Mouse (Mus musculus): ENCODE results near the gene Syk.

DNA sequence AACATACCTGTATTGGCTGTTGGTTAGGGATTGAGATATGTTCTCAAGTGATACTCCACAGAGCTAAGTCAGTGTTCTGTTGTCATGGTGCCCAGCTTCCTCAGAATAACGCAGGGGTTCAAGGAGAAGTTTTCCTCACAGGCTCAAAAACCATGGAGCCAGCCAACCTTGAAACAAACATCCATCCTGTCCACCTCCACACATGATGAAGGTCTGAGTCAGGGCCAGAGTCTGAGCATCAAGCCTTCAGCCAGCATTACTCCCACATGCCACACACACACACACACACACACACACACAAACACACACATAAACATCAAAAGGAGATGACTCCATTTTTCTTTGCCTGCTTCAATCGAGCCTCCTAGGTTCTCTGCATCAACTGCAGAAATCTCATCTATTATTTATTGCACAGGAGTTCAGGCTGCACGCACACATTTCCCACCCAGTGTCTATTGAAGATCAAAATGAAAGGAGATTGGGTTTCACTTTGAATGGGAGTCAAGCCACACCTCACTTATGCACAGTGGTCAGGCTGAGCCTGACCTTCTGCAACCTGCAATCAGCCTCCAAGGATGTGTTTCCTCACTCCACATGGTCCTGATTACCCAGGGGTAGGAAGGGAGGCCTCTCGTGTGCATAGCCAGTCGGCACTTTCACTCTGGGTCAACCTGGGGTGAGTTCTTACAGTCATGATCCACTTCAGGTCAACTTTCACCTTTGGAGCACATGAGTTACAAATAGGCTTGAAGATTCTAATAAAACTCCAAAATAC is 93.9 kb downstream of the Syk start:
- TF ChIP-seq POLR2A (IDR thresholded peaks at IDR 0.05; ENCODE audit: control insufficient read depth, extremely low read depth, insufficient read depth, low read length, poor library complexity): no peak
- TF ChIP-seq CTCF (IDR thresholded peaks at IDR 0.05; ENCODE audit: borderline replicate concordance, control insufficient read depth, extremely low read depth, insufficient read depth, low read length, poor library complexity): no peak
